In genomic region chr13:54884709-54885460, GRCm38 (mm10) we compare ENCODE assay signal across 10 mouse cellular contexts.
DNase-seq lines count a peak whose midpoint lies in the region; ATAC-seq and TF ChIP-seq lines count a peak whose summit lies in the region.
"Had no signal": no experiment of that assay in that cellular context is flagged by ENCODE, and none has a peak within 500 bp of the region (broad histone marks: within the 10 kb centered on the region; RNA-seq: fewer than 3 reads in every experiment).

No protein-coding gene starts in this region.

- ATAC-seq in embryonic facial prominence, embryonic 11.5 days (replicated peaks; ENCODE audit: insufficient number of reproducible peaks, low FRiP score, low TSS enrichment, low read depth): no peak; the same call in 1 of the 2 replicates
- peak; percentile 37; the same call in 1 of the 2 replicates for ATAC-seq in hindbrain, embryonic 16.5 days
- no peak for ATAC-seq in intestine, embryonic 16.5 days
- ATAC-seq: lung, postnatal 0 days had no signal

- H3K9ac ChIP-seq in embryonic facial prominence, embryonic 11.5 days (replicated peaks; ENCODE audit: low read length): no peak overlapping the region
- peak overlapping the region; percentile 20; the same call in 1 of the 2 replicates for H3K9ac ChIP-seq in hindbrain, embryonic 16.5 days (ENCODE audit: low read depth, low read length)
- H3K9ac ChIP-seq in intestine, embryonic 16.5 days (ENCODE audit: low read depth, low read length): no peak overlapping the region
- H3K9ac ChIP-seq: heart, embryonic 13.5 days had no signal

- no peaks in the 10 kb centered on the region for H3K27me3 ChIP-seq in embryonic facial prominence, embryonic 11.5 days (ENCODE audit: control insufficient read depth, insufficient read depth, low read length)
- H3K27me3 ChIP-seq in embryonic facial prominence, embryonic 10.5 days (replicated peaks; ENCODE audit: low read depth, poor library complexity, severe bottlenecking): peaks cover 51% of the 10 kb centered on the region
- no peaks in the 10 kb centered on the region for H3K27me3 ChIP-seq in spleen, adult 2 months (ENCODE audit: control insufficient read depth, insufficient read depth, low read length)
- no peaks in the 10 kb centered on the region for H3K27me3 ChIP-seq in hindbrain, embryonic 16.5 days (replicated peaks; ENCODE audit: control insufficient read depth, insufficient read depth, low read length)
- H3K27me3 ChIP-seq in intestine, embryonic 16.5 days (replicated peaks; ENCODE audit: control insufficient read depth, insufficient read depth, low read length): no peaks in the 10 kb centered on the region; the same call in 1 of the 2 replicates

- no peak overlapping the region for H3K4me2 ChIP-seq in embryonic facial prominence, embryonic 11.5 days (ENCODE audit: low read depth, low read length)
- no peak overlapping the region for H3K4me2 ChIP-seq in hindbrain, embryonic 16.5 days (ENCODE audit: low read length)
- H3K4me2 ChIP-seq in intestine, embryonic 16.5 days (ENCODE audit: low read depth, low read length): no peak overlapping the region
- H3K4me2 ChIP-seq: heart, embryonic 13.5 days had no signal

- TF ChIP-seq POLR2A in spleen, adult 2 months (IDR thresholded peaks at IDR 0.05; ENCODE audit: low read depth, low read length): no peak

- no peak for TF ChIP-seq CTCF in spleen, adult 2 months (IDR thresholded peaks at IDR 0.05; ENCODE audit: extremely low read depth, insufficient read depth, insufficient read length, insufficient replicate concordance)

- peak; percentile 38 for DNase-seq in embryonic facial prominence, embryonic 11.5 days (ENCODE audit: low spot score)
- DNase-seq in embryonic facial prominence, embryonic 10.5 days (ENCODE audit: low spot score): no peak
- no peak for DNase-seq in spleen, adult 2 months (ENCODE audit: low read depth in 1 of 2, low spot score in 2 of 2)
- no peak for DNase-seq in spleen, adult 12 weeks (ENCODE audit: low spot score)
- peak; percentile 47 for DNase-seq in right cerebral cortex, postnatal 25 days
- no peak for DNase-seq in urinary bladder, adult 2 months (ENCODE audit: low spot score)

- no peaks in the 10 kb centered on the region for H3K36me3 ChIP-seq in embryonic facial prominence, embryonic 11.5 days (replicated peaks; ENCODE audit: control insufficient read depth, insufficient read depth, low read depth, low read length)
- no peaks in the 10 kb centered on the region for H3K36me3 ChIP-seq in embryonic facial prominence, embryonic 10.5 days (replicated peaks)
- H3K36me3 ChIP-seq in spleen, adult 2 months (ENCODE audit: control insufficient read depth, insufficient read depth, low read length): no peaks in the 10 kb centered on the region
- no peaks in the 10 kb centered on the region for H3K36me3 ChIP-seq in hindbrain, embryonic 16.5 days (ENCODE audit: control insufficient read depth, insufficient read depth, low read length)
- H3K36me3 ChIP-seq in intestine, embryonic 16.5 days (ENCODE audit: control insufficient read depth, insufficient read depth, low read length): no peaks in the 10 kb centered on the region
- H3K36me3 ChIP-seq: heart, embryonic 13.5 days had no signal

- no peak overlapping the region for H3K27ac ChIP-seq in embryonic facial prominence, embryonic 11.5 days (replicated peaks; ENCODE audit: low read depth, low read length)
- no peak overlapping the region for H3K27ac ChIP-seq in embryonic facial prominence, embryonic 10.5 days (replicated peaks)
- H3K27ac ChIP-seq in spleen, adult 2 months (ENCODE audit: insufficient read depth, low read length): peak overlapping the region; percentile 42
- peak overlapping the region; percentile 44 for H3K27ac ChIP-seq in hindbrain, embryonic 16.5 days (ENCODE audit: low read depth, low read length)
- H3K27ac ChIP-seq in intestine, embryonic 16.5 days (ENCODE audit: low read length): no peak overlapping the region
- H3K27ac ChIP-seq: heart, embryonic 13.5 days had no signal

- H3K4me3 ChIP-seq in embryonic facial prominence, embryonic 11.5 days (ENCODE audit: low read depth, low read length): no peak overlapping the region
- no peak overlapping the region for H3K4me3 ChIP-seq in embryonic facial prominence, embryonic 10.5 days
- H3K4me3 ChIP-seq in spleen, adult 2 months (ENCODE audit: extremely low read depth, insufficient read depth, insufficient read length): no peak overlapping the region
- H3K4me3 ChIP-seq in hindbrain, embryonic 16.5 days (ENCODE audit: low read length): no peak overlapping the region
- no peak overlapping the region for H3K4me3 ChIP-seq in intestine, embryonic 16.5 days (ENCODE audit: low read length)
- H3K4me3 ChIP-seq: heart, embryonic 13.5 days had no signal

- no peaks in the 10 kb centered on the region for H3K9me3 ChIP-seq in embryonic facial prominence, embryonic 11.5 days (replicated peaks; ENCODE audit: control insufficient read depth, low read length)
- no peaks in the 10 kb centered on the region for H3K9me3 ChIP-seq in embryonic facial prominence, embryonic 10.5 days
- H3K9me3 ChIP-seq in hindbrain, embryonic 16.5 days (ENCODE audit: control insufficient read depth, low read length): no peaks in the 10 kb centered on the region
- no peaks in the 10 kb centered on the region for H3K9me3 ChIP-seq in intestine, embryonic 16.5 days (ENCODE audit: control insufficient read depth, low read length)
- H3K9me3 ChIP-seq: heart, embryonic 13.5 days had no signal

- no peaks in the 10 kb centered on the region; the same call in none of the 2 replicates for H3K4me1 ChIP-seq in embryonic facial prominence, embryonic 11.5 days (ENCODE audit: control insufficient read depth, insufficient read depth, low read length)
- peaks cover 38% of the 10 kb centered on the region for H3K4me1 ChIP-seq in embryonic facial prominence, embryonic 10.5 days
- peaks cover 2% of the 10 kb centered on the region; the same call in 1 of the 2 replicates for H3K4me1 ChIP-seq in spleen, adult 2 months (ENCODE audit: control insufficient read depth, insufficient read depth, insufficient read length)
- peaks cover 34% of the 10 kb centered on the region for H3K4me1 ChIP-seq in hindbrain, embryonic 16.5 days (ENCODE audit: control insufficient read depth, insufficient read depth, low read depth, low read length)
- no peaks in the 10 kb centered on the region for H3K4me1 ChIP-seq in intestine, embryonic 16.5 days (ENCODE audit: control insufficient read depth, insufficient read depth, low read length)

- WGBS in embryonic facial prominence, embryonic 11.5 days: 53% methylated on average over 14 of the region's 14 CpGs
- 63% methylated on average over 14 of the region's 14 CpGs for WGBS in embryonic facial prominence, embryonic 10.5 days
- 68% methylated on average over 14 of the region's 14 CpGs for WGBS in spleen, adult 2 months
- 23% methylated on average over 14 of the region's 14 CpGs for WGBS in hindbrain, embryonic 16.5 days
- 55% methylated on average over 14 of the region's 14 CpGs for WGBS in intestine, embryonic 16.5 days

Comparison
In these comparisons a context has a peak if more than half of its experiments do, and no peak if none do; other contexts are left out.
1. DNase-seq: peak in embryonic facial prominence, embryonic 11.5 days (single experiment) and right cerebral cortex, postnatal 25 days (single experiment); none in embryonic facial prominence, embryonic 10.5 days (single experiment), spleen, adult 2 months (0 of 2), spleen, adult 12 weeks (single experiment) and urinary bladder, adult 2 months (single experiment).
2. H3K27ac ChIP-seq: peak in spleen, adult 2 months (single experiment) and hindbrain, embryonic 16.5 days (single experiment); none in embryonic facial prominence, embryonic 11.5 days (single experiment), embryonic facial prominence, embryonic 10.5 days (single experiment) and intestine, embryonic 16.5 days (single experiment).